Mouse (Mus musculus): ENCODE results near the gene Aunip. TPM values are rescaled to one million over a fixed set of nuclear protein-coding genes. Genes with fewer than 3 reads are reported as not detected.

The Aunip gene
- polyA plus RNA-seq (2016; fragmentation: Nextera tagmentation; extraction: Ambion mirVana), result 14.1 and 15.4 TPM in 2 replicates

DNA sequence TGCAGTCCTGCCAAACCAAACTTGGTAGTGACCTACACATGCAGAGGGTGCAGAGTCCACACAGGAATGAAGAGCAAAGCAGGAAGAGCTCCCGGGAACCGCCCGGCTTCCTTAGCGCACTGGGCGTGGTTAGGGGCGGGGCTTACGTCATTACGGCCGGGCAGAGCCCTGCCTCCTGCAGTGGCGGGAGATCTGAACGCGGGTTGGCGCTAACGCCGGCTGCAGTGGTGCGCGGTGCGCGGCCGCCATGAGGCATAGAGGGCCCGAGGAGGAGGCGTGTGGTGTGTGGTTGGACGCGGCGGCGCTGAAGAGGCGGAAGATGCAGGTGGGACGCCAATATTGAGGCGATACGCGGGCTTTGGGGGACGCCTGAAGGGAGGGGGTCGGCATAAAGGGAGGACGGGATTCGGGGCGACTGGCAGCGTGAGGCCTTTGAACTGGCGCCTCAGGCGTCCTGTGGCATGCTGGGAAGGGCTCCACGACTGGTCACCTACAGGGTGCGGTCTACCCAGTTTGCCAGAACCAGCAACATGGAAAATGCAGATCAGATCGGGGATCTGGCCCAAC lies at the start of gene Aunip:
Gene Aunip, plus strand, starts transcription at position 155 of the 567 bp plus-strand sequence.
- Histone ChIP-seq H3K36me3 (replicated peaks) (peaks cover 3% of the 10 kb centered on the region; the same call in 1 of the 2 replicates), H3K4me2 (peak within 1 kb of the TSS; percentile 77), H3K9ac (peak within 1 kb of the TSS; percentile 64), H3K27me3 (no peaks in the 10 kb centered on the region), H3K4me1 (peaks cover 25% of the 10 kb centered on the region), H3K27ac (peak within 1 kb of the TSS; percentile 78), H3K9me3 (no peaks in the 10 kb centered on the region), H3K4me3 (replicated peaks) (peak within 1 kb of the TSS; percentile 65)
- under 1% methylated on average over 42 of the region's 42 CpGs for WGBS
- ATAC-seq (ENCODE audit: low FRiP score), result peak; percentile 95

DNA sequence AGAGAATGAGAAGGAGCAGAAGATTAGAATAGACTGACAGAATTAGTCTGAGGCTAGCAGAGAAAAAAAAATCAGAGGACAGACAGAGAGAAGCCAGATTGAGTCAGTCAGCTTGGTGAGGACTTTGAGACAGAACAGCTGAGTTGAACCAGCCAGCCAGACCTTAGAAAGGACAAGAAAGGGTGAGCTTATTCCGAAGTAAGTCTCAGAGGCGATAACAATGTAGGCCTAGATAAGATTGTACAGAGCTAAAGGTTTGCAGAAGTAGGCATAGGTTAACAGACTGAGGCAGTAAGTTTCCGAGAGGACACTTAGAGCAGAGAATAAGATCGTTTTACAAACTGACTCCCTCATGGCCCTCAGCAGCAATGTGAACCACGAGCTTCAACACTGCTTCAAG lies 49.5 kb upstream of the Aunip start:
- Histone ChIP-seq H3K4me3 (replicated peaks) (no peak overlapping the region), H3K4me2 (no peak overlapping the region), H3K9ac (no peak overlapping the region), H3K9me3 (no peaks in the 10 kb centered on the region), H3K36me3 (replicated peaks) (no peaks in the 10 kb centered on the region), H3K27me3 (no peaks in the 10 kb centered on the region), H3K27ac (no peak overlapping the region), H3K4me1 (peaks cover 11% of the 10 kb centered on the region)
- no peak for ATAC-seq (ENCODE audit: low FRiP score)
- 83% methylated on average over 5 of the region's 5 CpGs for WGBS

DNA sequence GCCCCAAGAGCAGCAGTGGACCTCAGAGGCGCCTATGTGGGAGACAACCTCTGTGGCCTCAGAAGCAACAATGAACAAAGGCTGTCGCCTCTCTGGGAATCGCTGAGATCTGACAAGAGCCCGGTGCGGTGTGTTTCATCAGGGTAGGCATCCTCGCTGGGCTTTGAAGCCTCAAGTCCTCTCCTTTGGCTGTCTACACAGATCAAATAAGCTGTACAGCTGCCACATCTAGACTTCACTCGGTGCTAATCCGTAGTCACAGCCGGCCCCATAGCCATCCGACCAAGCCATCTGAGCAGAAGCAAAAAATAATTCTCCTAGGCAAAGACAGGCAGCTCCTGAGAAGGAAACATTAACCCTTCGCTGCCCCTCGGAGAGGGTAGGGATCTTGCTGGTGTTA lies 45.0 kb upstream of the Aunip start:
- Histone ChIP-seq H3K27me3 (no peaks in the 10 kb centered on the region), H3K9ac (peak overlapping the region; percentile 29; the same call in 1 of the 2 replicates), H3K9me3 (no peaks in the 10 kb centered on the region), H3K4me1 (peaks cover 23% of the 10 kb centered on the region), H3K4me2 (peak overlapping the region; percentile 19), H3K4me3 (replicated peaks) (0 out of 2 replicates have a peak overlapping the region, but pooled peaks have one; percentile 1), H3K27ac (peak overlapping the region; percentile 83), H3K36me3 (replicated peaks) (peaks cover 3% of the 10 kb centered on the region)
- WGBS, result 43% methylated on average over 12 of the region's 12 CpGs
- no peak for ATAC-seq (ENCODE audit: low FRiP score)

DNA sequence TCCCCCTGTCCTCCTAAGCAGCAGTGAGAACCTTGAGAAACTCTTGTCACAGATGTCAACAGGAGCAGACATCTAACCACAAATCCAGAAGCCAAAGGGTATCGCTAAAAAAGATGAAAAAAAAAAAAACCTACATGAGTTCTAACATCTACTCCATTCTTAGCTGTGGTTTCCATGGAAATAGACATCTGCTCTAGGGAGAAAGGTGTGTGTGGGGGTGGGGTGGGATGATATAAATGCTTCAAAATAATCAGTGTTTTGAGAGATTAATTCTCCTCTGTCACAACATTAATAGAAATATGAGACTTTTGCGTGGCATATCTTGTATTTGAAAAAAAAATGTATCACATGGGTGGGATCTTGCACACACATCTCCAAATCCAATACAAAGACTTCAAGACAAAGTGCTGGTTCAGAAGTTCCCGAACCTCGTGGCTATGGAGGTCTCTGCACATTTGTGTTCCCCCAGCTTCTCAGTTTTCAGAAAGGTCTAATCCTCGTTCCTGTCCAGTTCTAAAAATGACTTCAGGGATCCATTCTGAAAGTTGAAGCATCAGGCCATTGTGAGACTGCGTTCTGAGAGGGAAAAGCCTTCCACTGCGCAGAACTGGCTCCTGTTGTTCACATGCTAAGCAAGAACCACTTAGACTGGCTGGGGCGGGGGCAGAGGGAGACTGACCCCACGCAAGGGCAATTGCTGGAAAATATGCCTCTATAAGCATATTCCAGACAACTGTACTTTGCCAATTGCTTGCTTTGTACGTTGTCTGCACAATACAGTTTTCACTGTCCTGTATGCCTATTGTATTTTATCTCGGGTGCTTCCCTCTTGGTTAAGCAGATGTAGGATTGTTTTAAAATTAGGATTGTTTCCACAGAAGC lies 44.2 kb upstream of the Aunip start:
- H3K9ac ChIP-seq, result no peak overlapping the region
- peaks cover 30% of the 10 kb centered on the region for H3K4me1 ChIP-seq
- peaks cover 11% of the 10 kb centered on the region for H3K36me3 ChIP-seq (replicated peaks)
- WGBS, result 68% methylated on average over 11 of the region's 11 CpGs
- H3K4me2 ChIP-seq, result peak overlapping the region; percentile 82
- peak overlapping the region; percentile 94 for H3K4me3 ChIP-seq (replicated peaks)
- no peaks in the 10 kb centered on the region for H3K27me3 ChIP-seq
- H3K9me3 ChIP-seq, result no peaks in the 10 kb centered on the region
- peak overlapping the region; percentile 99 for H3K27ac ChIP-seq
- ATAC-seq (ENCODE audit: low FRiP score), result no peak

DNA sequence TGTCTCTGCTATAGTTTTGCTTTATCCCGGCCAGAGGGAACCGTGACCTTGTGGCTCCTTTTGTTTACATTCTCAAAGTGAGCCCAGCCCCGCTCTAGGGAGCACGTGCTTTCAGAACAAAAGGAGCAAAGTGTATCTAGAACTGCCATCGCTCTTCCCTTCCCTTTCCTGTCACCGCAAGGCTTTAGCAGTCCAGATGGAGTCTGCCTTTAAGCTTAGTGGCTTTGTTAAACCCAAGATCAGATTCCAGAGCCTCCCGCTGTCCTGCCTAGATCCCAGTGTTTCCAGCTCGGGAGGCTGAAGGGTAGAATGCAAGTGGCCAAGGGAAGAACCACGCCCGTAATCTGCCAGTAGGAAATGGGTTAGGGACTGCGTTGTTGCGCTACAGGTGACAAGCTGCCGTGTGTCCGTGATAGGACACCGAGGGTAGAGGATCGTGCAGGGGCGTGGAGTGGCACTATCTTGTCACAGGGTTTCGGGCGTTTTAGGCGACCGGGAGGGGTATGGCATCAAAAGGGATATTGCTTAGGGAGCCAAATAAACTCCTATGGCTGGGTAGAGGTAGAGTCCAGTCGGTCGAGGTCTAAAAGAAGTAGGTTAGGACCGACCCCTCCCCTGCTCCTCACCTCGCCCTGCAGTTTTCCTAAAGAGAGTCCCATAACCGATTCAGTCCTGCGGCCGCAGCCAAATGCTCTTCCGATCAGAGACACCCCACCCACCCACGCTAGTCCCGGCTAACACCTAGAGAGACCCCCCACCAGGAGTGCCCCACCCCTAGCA lies 43.2 kb upstream of the Aunip start:
- peak; percentile 0; the same call in 1 of the 2 replicates for ATAC-seq (ENCODE audit: low FRiP score)
- H3K4me2 ChIP-seq, result peak overlapping the region; percentile 82
- peak overlapping the region; percentile 99 for H3K9ac ChIP-seq
- H3K27me3 ChIP-seq, result no peaks in the 10 kb centered on the region
- H3K4me1 ChIP-seq, result peaks cover 39% of the 10 kb centered on the region
- H3K27ac ChIP-seq, result peak overlapping the region; percentile 99
- under 1% methylated on average over 31 of the region's 31 CpGs for WGBS
- no peaks in the 10 kb centered on the region for H3K9me3 ChIP-seq
- peaks cover 20% of the 10 kb centered on the region for H3K36me3 ChIP-seq (replicated peaks)
- H3K4me3 ChIP-seq (replicated peaks), result peak overlapping the region; percentile 94

DNA sequence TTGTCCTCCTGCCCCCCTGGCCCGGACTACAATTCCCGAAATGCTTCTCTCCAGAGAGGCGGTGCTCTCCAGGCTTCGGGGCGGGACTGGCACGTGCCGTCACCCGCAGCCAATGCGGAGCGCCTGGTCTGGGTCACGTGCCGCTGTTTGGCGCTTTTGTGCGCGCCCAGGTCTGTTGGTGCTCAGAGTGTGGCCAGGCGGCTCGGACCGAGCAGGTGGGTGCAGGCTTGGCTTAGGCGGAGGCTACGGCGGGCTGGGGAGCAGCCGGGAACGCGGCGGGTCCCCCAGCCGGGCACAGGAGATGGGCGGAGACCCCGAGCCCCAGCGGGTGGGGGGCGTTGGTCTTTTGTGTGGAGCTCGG lies 42.6 kb upstream of the Aunip start, which contains the start of gene Stmn1:
Gene Stmn1, plus strand, starts transcription at position 106 of the 361 bp plus-strand sequence.
- Histone ChIP-seq H3K9ac (peak within 1 kb of the TSS; percentile 99), H3K9me3 (no peaks in the 10 kb centered on the region), H3K4me1 (peaks cover 44% of the 10 kb centered on the region), H3K36me3 (replicated peaks) (peaks cover 26% of the 10 kb centered on the region), H3K4me2 (peak within 1 kb of the TSS; percentile 82), H3K27me3 (no peaks in the 10 kb centered on the region), H3K4me3 (replicated peaks) (peak within 1 kb of the TSS; percentile 94), H3K27ac (peak within 1 kb of the TSS; percentile 99)
- WGBS, result under 1% methylated on average over 31 of the region's 31 CpGs
- ATAC-seq (ENCODE audit: low FRiP score), result peak; percentile 95

DNA sequence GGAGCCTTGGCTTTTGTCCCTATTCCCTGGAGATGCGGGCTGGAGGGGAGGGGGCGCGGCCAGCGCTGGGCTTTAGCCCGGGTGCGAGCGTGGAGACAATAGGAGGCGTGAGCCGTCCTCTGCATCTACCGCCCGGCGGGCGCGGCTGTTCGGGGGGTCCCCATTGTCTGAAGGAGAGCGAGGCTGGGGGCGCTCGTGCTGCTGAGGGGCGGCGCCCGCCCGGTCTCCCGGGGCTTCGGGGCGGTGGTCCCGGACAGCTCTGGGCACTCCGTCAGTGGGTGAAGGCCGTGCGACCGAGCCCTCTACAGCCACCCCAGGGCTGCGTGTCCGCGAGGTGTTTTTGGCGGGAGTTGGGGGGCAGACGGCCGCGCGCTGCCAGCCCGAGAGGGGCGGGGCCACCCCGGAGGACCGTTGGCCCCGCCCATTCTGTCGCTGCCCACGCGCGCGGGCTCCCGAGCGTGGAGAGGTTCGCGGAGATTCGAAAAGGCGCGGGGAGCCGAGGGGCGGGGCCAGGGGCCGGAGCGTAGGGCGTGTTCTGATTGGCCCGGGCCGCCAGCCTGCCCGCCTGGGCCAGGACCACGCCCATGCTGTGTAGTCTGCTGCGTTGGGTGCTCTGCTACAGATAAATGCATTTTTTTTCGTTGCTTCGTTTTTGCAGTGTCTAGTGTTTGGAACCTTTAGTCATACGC lies 42.1 kb upstream of the Aunip start:
- Histone ChIP-seq H3K4me1 (peaks cover 45% of the 10 kb centered on the region), H3K9ac (peak overlapping the region; percentile 99), H3K9me3 (no peaks in the 10 kb centered on the region), H3K27ac (peak overlapping the region; percentile 99), H3K27me3 (no peaks in the 10 kb centered on the region), H3K4me3 (replicated peaks) (peak overlapping the region; percentile 94), H3K4me2 (peak overlapping the region; percentile 82), H3K36me3 (replicated peaks) (peaks cover 27% of the 10 kb centered on the region)
- 0% methylated on average over 68 of the region's 68 CpGs for WGBS
- peak; percentile 85 for ATAC-seq (ENCODE audit: low FRiP score)

DNA sequence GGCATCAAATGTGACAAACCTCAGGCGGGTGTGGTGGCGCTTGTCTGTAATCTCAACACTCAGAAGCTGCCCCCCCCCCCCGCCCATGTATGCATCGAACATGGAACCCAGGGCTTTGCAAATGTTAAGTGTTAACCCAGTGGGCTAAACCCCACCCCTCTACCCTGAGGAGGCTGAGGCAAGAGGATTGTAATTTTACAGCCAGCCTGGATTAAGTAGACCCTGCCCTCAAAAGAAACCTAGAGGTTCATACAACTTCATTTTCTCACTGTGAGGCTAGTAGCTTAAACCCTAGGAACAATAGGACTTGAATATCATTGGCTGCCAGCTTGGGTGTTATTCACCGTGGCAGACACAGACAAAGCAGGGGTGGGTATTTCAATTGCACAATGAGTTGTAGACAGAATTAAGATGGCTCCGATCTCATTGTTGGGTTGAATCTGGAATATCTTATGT lies 41.4 kb upstream of the Aunip start:
- WGBS, result 6% methylated on average over 6 of the region's 6 CpGs
- no peaks in the 10 kb centered on the region for H3K9me3 ChIP-seq
- H3K4me3 ChIP-seq (replicated peaks), result peak overlapping the region; percentile 94
- H3K4me2 ChIP-seq, result peak overlapping the region; percentile 82
- ATAC-seq (ENCODE audit: low FRiP score), result peak; percentile 17
- H3K36me3 ChIP-seq (replicated peaks), result peaks cover 34% of the 10 kb centered on the region
- H3K27ac ChIP-seq, result peak overlapping the region; percentile 99
- H3K9ac ChIP-seq, result peak overlapping the region; percentile 99
- no peaks in the 10 kb centered on the region for H3K27me3 ChIP-seq
- peaks cover 51% of the 10 kb centered on the region for H3K4me1 ChIP-seq

DNA sequence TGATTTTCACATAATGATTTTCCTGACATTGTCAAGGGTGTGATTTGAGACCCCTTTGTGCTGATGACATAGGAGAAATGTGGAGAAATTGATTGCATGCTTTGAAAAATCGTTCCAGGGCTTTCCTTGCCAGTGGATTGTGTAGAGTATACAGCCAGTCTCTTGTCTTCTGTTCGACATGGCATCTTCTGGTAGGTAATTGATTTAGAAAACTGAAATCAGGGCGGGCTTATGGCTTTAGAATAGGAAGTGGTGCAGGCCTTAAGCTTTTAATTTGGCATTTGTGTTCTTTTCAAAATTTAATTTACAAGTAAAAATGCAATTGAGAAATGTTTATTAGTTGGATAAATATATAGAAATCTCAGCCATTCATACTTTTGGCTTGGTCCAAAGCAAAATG lies 40.8 kb upstream of the Aunip start:
- WGBS, result 42% methylated on average over 3 of the region's 3 CpGs
- peaks cover 54% of the 10 kb centered on the region for H3K4me1 ChIP-seq
- H3K9me3 ChIP-seq, result no peaks in the 10 kb centered on the region
- ATAC-seq (ENCODE audit: low FRiP score), result no peak
- H3K27ac ChIP-seq, result peak overlapping the region; percentile 99
- peak overlapping the region; percentile 94 for H3K4me3 ChIP-seq (replicated peaks)
- H3K36me3 ChIP-seq (replicated peaks), result peaks cover 40% of the 10 kb centered on the region
- H3K4me2 ChIP-seq, result peak overlapping the region; percentile 82
- H3K9ac ChIP-seq, result peak overlapping the region; percentile 99
- H3K27me3 ChIP-seq, result no peaks in the 10 kb centered on the region

DNA sequence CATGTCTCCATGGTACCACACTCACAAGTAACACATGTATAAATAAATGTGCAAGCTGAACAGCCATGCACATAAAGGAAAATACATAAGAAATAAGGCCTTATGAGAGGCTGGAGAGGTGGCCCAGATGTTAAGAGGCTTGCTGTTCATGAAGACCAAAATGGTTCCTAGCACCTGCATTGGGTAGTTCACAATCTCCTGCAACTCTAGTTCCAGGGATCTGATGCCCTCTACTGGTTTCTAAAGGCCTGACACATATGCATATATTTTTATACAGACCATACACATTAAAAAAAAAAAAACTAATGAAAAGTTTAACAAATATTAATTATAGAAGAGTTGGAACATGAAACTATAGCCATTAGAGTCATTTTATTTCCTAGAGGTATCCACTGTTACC lies 39.3 kb upstream of the Aunip start:
- H3K9ac ChIP-seq, result 0 out of 2 replicates have a peak overlapping the region, but pooled peaks have one; percentile 55
- no peaks in the 10 kb centered on the region for H3K27me3 ChIP-seq
- H3K27ac ChIP-seq, result peak overlapping the region; percentile 75

DNA sequence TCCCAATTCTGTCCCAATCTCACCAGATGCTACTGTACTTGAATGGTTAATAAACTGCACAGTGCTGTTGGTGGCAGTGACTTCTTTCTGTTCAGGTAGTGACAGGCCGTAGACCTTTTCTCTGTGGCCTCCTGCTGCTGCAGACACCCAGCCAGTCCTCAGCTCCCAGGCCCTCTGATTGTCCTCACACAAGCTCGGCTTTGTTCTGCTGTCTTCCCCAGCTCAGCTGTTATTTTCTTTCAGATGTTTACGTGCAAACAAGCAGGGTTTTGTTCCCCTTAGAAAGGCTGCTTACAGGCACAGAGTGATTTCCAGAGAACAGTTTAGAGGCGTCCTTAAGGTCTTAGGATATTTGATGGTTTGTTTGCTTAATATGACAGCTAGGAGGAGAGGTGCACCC lies 37.0 kb upstream of the Aunip start:
- Histone ChIP-seq H3K9me3 (no peaks in the 10 kb centered on the region), H3K27me3 (no peaks in the 10 kb centered on the region), H3K4me2 (0 out of 2 replicates have a peak overlapping the region, but pooled peaks have one; percentile 15), H3K4me3 (replicated peaks) (no peak overlapping the region), H3K4me1 (peaks cover 38% of the 10 kb centered on the region), H3K36me3 (replicated peaks) (peaks cover 68% of the 10 kb centered on the region), H3K9ac (no peak overlapping the region), H3K27ac (peak overlapping the region; percentile 65; the same call in 1 of the 2 replicates)
- 53% methylated on average over 4 of the region's 4 CpGs for WGBS
- no peak for ATAC-seq (ENCODE audit: low FRiP score)

More for the DNA sequence above, 39.3 kb upstream of the Aunip start:
- no peaks in the 10 kb centered on the region for H3K9me3 ChIP-seq
- H3K36me3 ChIP-seq (replicated peaks), result peaks cover 55% of the 10 kb centered on the region
- H3K4me3 ChIP-seq (replicated peaks), result peak overlapping the region; percentile 94
- peaks cover 41% of the 10 kb centered on the region for H3K4me1 ChIP-seq
- peak overlapping the region; percentile 82 for H3K4me2 ChIP-seq
- no peak for ATAC-seq (ENCODE audit: low FRiP score)

Measured in forebrain, embryonic 12.5 days (tissue).